In genomic region chr10:81341333-81341949, GRCm38 (mm10) we compare ENCODE assay signal across 9 mouse cellular contexts. TPM values are rescaled to one million over a fixed set of nuclear protein-coding genes. Genes with fewer than 3 reads are reported as not detected.
DNase-seq lines count a peak whose midpoint lies in the region; ATAC-seq and TF ChIP-seq lines count a peak whose summit lies in the region.
"Had no signal": no experiment of that assay in that cellular context is flagged by ENCODE, and none has a peak within 500 bp of the region (broad histone marks: within the 10 kb centered on the region; RNA-seq: fewer than 3 reads in every experiment).

No protein-coding gene starts in this region.

- peak; percentile 35 for TF ChIP-seq CTCF in cortical plate, adult 2 months (IDR thresholded peaks at IDR 0.05; ENCODE audit: extremely low read depth, insufficient read depth, low read length)
- TF ChIP-seq CTCF in midbrain, postnatal 0 days (IDR thresholded peaks at IDR 0.05), result peak; percentile 74

- DNase-seq in hindbrain, embryonic 11.5 days (ENCODE audit: low spot score), result peak; percentile 85
- DNase-seq in A20 (ENCODE audit: low read depth, low spot score) (peak; percentile 73), NIH3T3 (ENCODE audit: low read depth) (peak; percentile 85)
- DNase-seq in kidney, postnatal 10 days, result peak; percentile 90
- DNase-seq in midbrain, postnatal 0 days (ENCODE audit: low spot score), result no peak
- DNase-seq in layer of hippocampus, adult 11-12 months (ENCODE audit: low spot score), result no peak

- 32% methylated on average over 16 of the region's 16 CpGs for WGBS in hindbrain, embryonic 11.5 days
- WGBS in hindbrain, embryonic 13.5 days, result 36% methylated on average over 16 of the region's 16 CpGs
- WGBS in midbrain, postnatal 0 days, result 38% methylated on average over 16 of the region's 16 CpGs

- no peak overlapping the region for H3K4me2 ChIP-seq in hindbrain, embryonic 11.5 days (replicated peaks; ENCODE audit: low read depth, low read length)
- H3K4me2 ChIP-seq in hindbrain, embryonic 13.5 days, result no peak overlapping the region
- H3K4me2 ChIP-seq in midbrain, postnatal 0 days (ENCODE audit: low read depth, low read length, poor library complexity, severe bottlenecking), result no peak overlapping the region

- no peaks in the 10 kb centered on the region for H3K9me3 ChIP-seq in hindbrain, embryonic 11.5 days (ENCODE audit: control insufficient read depth, low read length)
- no peaks in the 10 kb centered on the region for H3K9me3 ChIP-seq in hindbrain, embryonic 13.5 days
- no peaks in the 10 kb centered on the region for H3K9me3 ChIP-seq in midbrain, postnatal 0 days (ENCODE audit: low read length)

- no peaks in the 10 kb centered on the region; the same call in 1 of the 2 replicates for H3K36me3 ChIP-seq in hindbrain, embryonic 11.5 days (ENCODE audit: control insufficient read depth, insufficient read depth, low read length)
- no peaks in the 10 kb centered on the region for H3K36me3 ChIP-seq in hindbrain, embryonic 13.5 days
- H3K36me3 ChIP-seq in midbrain, postnatal 0 days (ENCODE audit: insufficient read depth, low read length), result no peaks in the 10 kb centered on the region

- H3K27ac ChIP-seq in hindbrain, embryonic 11.5 days (ENCODE audit: low read depth, low read length), result no peak overlapping the region
- no peak overlapping the region for H3K27ac ChIP-seq in hindbrain, embryonic 13.5 days
- H3K27ac ChIP-seq in cortical plate, adult 2 months (ENCODE audit: insufficient read depth, low read length), result no peak overlapping the region
- no peak overlapping the region for H3K27ac ChIP-seq in midbrain, postnatal 0 days (ENCODE audit: low read depth, low read length)

- H3K4me3 ChIP-seq in hindbrain, embryonic 11.5 days (ENCODE audit: low read depth, low read length), result no peak overlapping the region
- no peak overlapping the region for H3K4me3 ChIP-seq in hindbrain, embryonic 13.5 days
- no peak overlapping the region for H3K4me3 ChIP-seq in cortical plate, adult 2 months (ENCODE audit: insufficient read depth, low read length)
- no peak overlapping the region for H3K4me3 ChIP-seq in midbrain, postnatal 0 days (ENCODE audit: low read depth, low read length)

- ATAC-seq in hindbrain, embryonic 11.5 days (ENCODE audit: low FRiP score), result no peak
- ATAC-seq in hindbrain, embryonic 13.5 days (ENCODE audit: low FRiP score), result no peak
- ATAC-seq in midbrain, postnatal 0 days (ENCODE audit: low FRiP score), result no peak

- TF ChIP-seq POLR2A in cortical plate, adult 2 months (IDR thresholded peaks at IDR 0.05; ENCODE audit: extremely low read depth, insufficient read depth, low read length), result no peak

- no peak overlapping the region for H3K9ac ChIP-seq in hindbrain, embryonic 11.5 days (ENCODE audit: low read depth, low read length)
- no peak overlapping the region for H3K9ac ChIP-seq in hindbrain, embryonic 13.5 days
- no peak overlapping the region for H3K9ac ChIP-seq in midbrain, postnatal 0 days (replicated peaks; ENCODE audit: low read length, poor library complexity, severe bottlenecking)

- H3K27me3 ChIP-seq in hindbrain, embryonic 11.5 days (ENCODE audit: control insufficient read depth, insufficient read depth, low read length), result peaks cover 41% of the 10 kb centered on the region
- peaks cover 86% of the 10 kb centered on the region for H3K27me3 ChIP-seq in hindbrain, embryonic 13.5 days
- H3K27me3 ChIP-seq in midbrain, postnatal 0 days (ENCODE audit: insufficient read depth, low read length), result peaks cover 32% of the 10 kb centered on the region

- H3K4me1 ChIP-seq in hindbrain, embryonic 11.5 days (replicated peaks; ENCODE audit: control insufficient read depth, insufficient read depth, low read length), result peaks cover 3% of the 10 kb centered on the region; the same call in 1 of the 2 replicates
- peaks cover 10% of the 10 kb centered on the region for H3K4me1 ChIP-seq in hindbrain, embryonic 13.5 days (replicated peaks)
- no peaks in the 10 kb centered on the region for H3K4me1 ChIP-seq in cortical plate, adult 2 months (ENCODE audit: control insufficient read depth, insufficient read depth, low read length)
- H3K4me1 ChIP-seq in midbrain, postnatal 0 days (ENCODE audit: insufficient read depth, low read length), result no peaks in the 10 kb centered on the region

RNA-seq across cellular contexts. Expression of gene Gipc3, which starts 1.6 kb away (rescaled TPM):
- not detected in 2 replicates for polyA plus RNA-seq in hindbrain, embryonic 11.5 days (2014; fragmentation: Nextera tagmentation; extraction: Ambion mirVana)
- not detected in 2 replicates for polyA plus RNA-seq in hindbrain, embryonic 13.5 days (2015; fragmentation: Nextera tagmentation; extraction: Ambion mirVana)
- 1.2 and 1.4 TPM in 2 replicates for polyA plus RNA-seq in cortical plate, adult 2 months (2012; rRNA removed)
- total RNA-seq in midbrain, postnatal 0 days (2014; rRNA removed), result 0.09 and 0.16 TPM in 2 replicates
- polyA plus RNA-seq in midbrain, postnatal 0 days (2015; fragmentation: Nextera tagmentation; extraction: Ambion mirVana), result not detected in 2 replicates
- polyA plus RNA-seq: stomach, embryonic 14.5 days had no signal

RNA-seq across cellular contexts. Expression of gene Hmg20b, which starts 8.8 kb away (rescaled TPM):
- 90.2 and 100 TPM in 2 replicates for polyA plus RNA-seq in hindbrain, embryonic 11.5 days (2014; fragmentation: Nextera tagmentation; extraction: Ambion mirVana)
- 47.3 and 50.4 TPM in 2 replicates for polyA plus RNA-seq in hindbrain, embryonic 13.5 days (2015; fragmentation: Nextera tagmentation; extraction: Ambion mirVana)
- polyA plus RNA-seq in cortical plate, adult 2 months (2012; rRNA removed), result 34.4 and 36.3 TPM in 2 replicates
- 9.6 and 12.6 TPM in 2 replicates for total RNA-seq in midbrain, postnatal 0 days (2014; rRNA removed)
- 23.4 and 24.5 TPM in 2 replicates for polyA plus RNA-seq in midbrain, postnatal 0 days (2015; fragmentation: Nextera tagmentation; extraction: Ambion mirVana)

RNA-seq across cellular contexts. Expression of gene Tbxa2r, which starts 12.9 kb away (rescaled TPM):
- polyA plus RNA-seq in hindbrain, embryonic 11.5 days (2014; fragmentation: Nextera tagmentation; extraction: Ambion mirVana), result 2.3 TPM in 2 replicates
- polyA plus RNA-seq in hindbrain, embryonic 13.5 days (2015; fragmentation: Nextera tagmentation; extraction: Ambion mirVana), result 4.6 and 5.6 TPM in 2 replicates
- polyA plus RNA-seq in cortical plate, adult 2 months (2012; rRNA removed), result 2.7 and 2.9 TPM in 2 replicates
- 4.3 and 7.0 TPM in 2 replicates for total RNA-seq in midbrain, postnatal 0 days (2014; rRNA removed)
- polyA plus RNA-seq in midbrain, postnatal 0 days (2015; fragmentation: Nextera tagmentation; extraction: Ambion mirVana), result 3.8 and 4.7 TPM in 2 replicates

RNA-seq across cellular contexts. Expression of gene Mfsd12, which starts 15.8 kb away (rescaled TPM):
- 3.9 and 4.6 TPM in 2 replicates for polyA plus RNA-seq in hindbrain, embryonic 11.5 days (2014; fragmentation: Nextera tagmentation; extraction: Ambion mirVana)
- 11.9 and 12.4 TPM in 2 replicates for polyA plus RNA-seq in hindbrain, embryonic 13.5 days (2015; fragmentation: Nextera tagmentation; extraction: Ambion mirVana)
- polyA plus RNA-seq in cortical plate, adult 2 months (2012; rRNA removed), result 30.1 and 30.8 TPM in 2 replicates
- 31.9 and 40.6 TPM in 2 replicates for total RNA-seq in midbrain, postnatal 0 days (2014; rRNA removed)
- 13.6 and 15.4 TPM in 2 replicates for polyA plus RNA-seq in midbrain, postnatal 0 days (2015; fragmentation: Nextera tagmentation; extraction: Ambion mirVana)

RNA-seq across cellular contexts. Expression of gene Cactin, which starts 20.5 kb away (rescaled TPM):
- polyA plus RNA-seq in hindbrain, embryonic 11.5 days (2014; fragmentation: Nextera tagmentation; extraction: Ambion mirVana), result 26.0 and 28.9 TPM in 2 replicates
- 33.5 and 34.7 TPM in 2 replicates for polyA plus RNA-seq in hindbrain, embryonic 13.5 days (2015; fragmentation: Nextera tagmentation; extraction: Ambion mirVana)
- 32.2 and 33.0 TPM in 2 replicates for polyA plus RNA-seq in cortical plate, adult 2 months (2012; rRNA removed)
- 19.5 and 22.7 TPM in 2 replicates for total RNA-seq in midbrain, postnatal 0 days (2014; rRNA removed)
- polyA plus RNA-seq in midbrain, postnatal 0 days (2015; fragmentation: Nextera tagmentation; extraction: Ambion mirVana), result 18.4 and 20.2 TPM in 2 replicates

Comparison
In these comparisons a context has a peak if more than half of its experiments do, and no peak if none do; other contexts are left out.
1. DNase-seq: peak in hindbrain, embryonic 11.5 days (single experiment), A20 (single experiment), NIH3T3 (single experiment) and kidney, postnatal 10 days (single experiment); none in midbrain, postnatal 0 days (single experiment) and layer of hippocampus, adult 11-12 months (single experiment).